Mouse (Mus musculus) urinary bladder, adult 2 months (tissue): ENCODE measurements around the gene Alkbh6. TPM values are rescaled to one million over a fixed set of nuclear protein-coding genes. Genes with fewer than 3 reads are reported as not detected.
A peak's percentile ranks its signal among the peaks of the same experiment; 100 is the strongest.

Experiments used
- DNase-seq: peaks from one replicate; pipeline ENCODE4 v3.0.0; 2022; ENCODE audit warnings: low spot score
- polyA plus RNA-seq: library from polyadenylated mRNA; depleted of rRNA; stranded (reverse); fragments of >200 nt; gene quantifications from 2 replicates; pipeline ENCODE4 v1.2.3, GENCODE M21; 2012

Alkbh6 gene
- polyA plus RNA-seq, 1 experiment, result 80.2 TPM

- DNase-seq, result no peak
Measured at GRCm38 (mm10) chr7:30295103-30295502, 13.4 kb upstream of the Alkbh6 start.

GRCm38 (mm10) chr7:30296816-30297215 lies 11.7 kb upstream of the Alkbh6 start:
- DNase-seq, result no peak

- DNase-seq, result no peak
Measured at GRCm38 (mm10) chr7:30297266-30297665, 11.3 kb upstream of the Alkbh6 start.

- DNase-seq, result no peak
Measured at GRCm38 (mm10) chr7:30300914-30301313, 7.6 kb upstream of the Alkbh6 start.

- no peak for DNase-seq
Measured at GRCm38 (mm10) chr7:30306083-30306779, 2.3 kb upstream of the Alkbh6 start.

GRCm38 (mm10) chr7:30309395-30310129 lies 1.0 kb downstream of the Alkbh6 start:
- DNase-seq, result no peak

GRCm38 (mm10) chr7:30310136-30310535 lies 1.6 kb downstream of the Alkbh6 start:
- no peak for DNase-seq

GRCm38 (mm10) chr7:30313666-30314320 lies 5.3 kb downstream of the Alkbh6 start:
- no peak for DNase-seq

- DNase-seq, result no peak
Measured at GRCm38 (mm10) chr7:30314721-30315155, 6.2 kb downstream of the Alkbh6 start, which contains the start of gene Syne4. Syne4 (plus strand) TSS chr7:30314807.

- no peak for DNase-seq
Measured at GRCm38 (mm10) chr7:30315559-30316529, 7.3 kb downstream of the Alkbh6 start.

- no peak for DNase-seq
Measured at GRCm38 (mm10) chr7:30318142-30318541, 9.6 kb downstream of the Alkbh6 start.

- DNase-seq, result no peak
Measured at GRCm38 (mm10) chr7:30320946-30321345, 12.4 kb downstream of the Alkbh6 start.

GRCm38 (mm10) chr7:30321539-30322284 lies 13.2 kb downstream of the Alkbh6 start, which contains the start of gene E130208F15Rik:
E130208F15Rik (plus strand) TSS chr7:30321740.
- no peak for DNase-seq

- DNase-seq, result peak; percentile 94
Measured at GRCm38 (mm10) chr7:30322285-30322667, 13.8 kb downstream of the Alkbh6 start.

GRCm38 (mm10) chr7:30322865-30323264 lies 14.3 kb downstream of the Alkbh6 start:
- no peak for DNase-seq

GRCm38 (mm10) chr7:30323795-30324194 lies 15.3 kb downstream of the Alkbh6 start, which contains the start of gene Sdhaf1:
Sdhaf1 (minus strand) TSS chr7:30323895.
- no peak for DNase-seq

- DNase-seq, result no peak
Measured at GRCm38 (mm10) chr7:30324300-30324944, 15.9 kb downstream of the Alkbh6 start.

GRCm38 (mm10) chr7:30325364-30325763 lies 16.8 kb downstream of the Alkbh6 start:
- no peak for DNase-seq

GRCm38 (mm10) chr7:30326427-30326826 lies 17.9 kb downstream of the Alkbh6 start:
- no peak for DNase-seq

- DNase-seq, result no peak
Measured at GRCm38 (mm10) chr7:30327140-30327539, 18.6 kb downstream of the Alkbh6 start.
